Mouse (Mus musculus) kidney, postnatal 36 days (tissue): ENCODE results near the gene Vapb.
A peak's percentile ranks its signal among the peaks of the same experiment; 100 is the strongest.

Experiments used
- DNase-seq, 2 experiments: peaks; one replicate each; pipeline ENCODE4 v3.0.0; 2021 to 2022; ENCODE audit warnings: mixed read lengths in 2 of 2

The Vapb gene

GRCm38 (mm10) chr2:173738232-173738631 is 921 bp downstream of the Vapb start:
- DNase-seq, result no peak

GRCm38 (mm10) chr2:173739107-173739506 is 1.8 kb downstream of the Vapb start:
- DNase-seq, result no peak

GRCm38 (mm10) chr2:173742090-173742489 is 4.8 kb downstream of the Vapb start:
- peak; percentile 13 to 26 for DNase-seq

- no peak for DNase-seq
These were observed 5.4 kb downstream of the Vapb start for GRCm38 (mm10) chr2:173742744-173743143.

- no peak for DNase-seq
These were observed 6.9 kb downstream of the Vapb start for GRCm38 (mm10) chr2:173744070-173744815.

- DNase-seq, result no peak
These were observed 11.8 kb downstream of the Vapb start for GRCm38 (mm10) chr2:173748961-173749659.

- no peak for DNase-seq
These were observed 18.3 kb downstream of the Vapb start for GRCm38 (mm10) chr2:173755433-173756144.

GRCm38 (mm10) chr2:173757624-173758155 is 20.4 kb downstream of the Vapb start:
- no peak for DNase-seq

GRCm38 (mm10) chr2:173760607-173761006 is 23.3 kb downstream of the Vapb start:
- no peak for DNase-seq

- no peak for DNase-seq
These were observed 27.3 kb downstream of the Vapb start for GRCm38 (mm10) chr2:173764629-173765028.

GRCm38 (mm10) chr2:173767959-173768595 is 30.8 kb downstream of the Vapb start:
- no peak for DNase-seq

GRCm38 (mm10) chr2:173769183-173769582 is 31.9 kb downstream of the Vapb start:
- DNase-seq, result peak; percentile 31 to 42

- DNase-seq, result no peak
These were observed 33.3 kb downstream of the Vapb start for GRCm38 (mm10) chr2:173770620-173771019.

- DNase-seq, result peak; percentile 31 to 36
These were observed 34.4 kb downstream of the Vapb start for GRCm38 (mm10) chr2:173771706-173772105.

- DNase-seq, result no peak
These were observed 38.2 kb downstream of the Vapb start for GRCm38 (mm10) chr2:173775556-173775955.

- DNase-seq, result no peak
These were observed 38.8 kb downstream of the Vapb start for GRCm38 (mm10) chr2:173776108-173776507.

- DNase-seq, result no peak
These were observed 43.6 kb downstream of the Vapb start for GRCm38 (mm10) chr2:173780931-173781330.

- no peak for DNase-seq
These were observed 47.1 kb downstream of the Vapb start for GRCm38 (mm10) chr2:173784366-173784765.

- no peak for DNase-seq
These were observed 47.6 kb downstream of the Vapb start for GRCm38 (mm10) chr2:173784884-173785283.

- DNase-seq, result peak; percentile 68 to 72
These were observed 52.9 kb downstream of the Vapb start for GRCm38 (mm10) chr2:173789945-173790804.

GRCm38 (mm10) chr2:173791904-173792757 is 54.8 kb downstream of the Vapb start:
- peak in 1 of 2 experiments; percentile 15 for DNase-seq
